Mouse (Mus musculus): ENCODE results near the gene Lrmda. TPM values are rescaled to one million over a fixed set of nuclear protein-coding genes. Genes with fewer than 3 reads are reported as not detected.
A peak's percentile ranks its signal among the peaks of the same experiment; 100 is the strongest.

Lrmda gene
- polyA plus RNA-seq, 1 experiment from 2014 or later = 0.80 TPM

GRCm38 (mm10) chr14:21985981-21986732 is 33.4 kb upstream of the Lrmda start:
- WGBS = under 1% methylated on average over 51 of the region's 62 CpGs
- peak overlapping the region; percentile 75 for H3K4me3 ChIP-seq (ENCODE audit: low read length)
- no peaks in the 10 kb centered on the region for H3K9me3 ChIP-seq (ENCODE audit: control insufficient read depth, low read length)
- peaks cover 4% of the 10 kb centered on the region; the same call in 1 of the 2 replicates for H3K27me3 ChIP-seq (replicated peaks; ENCODE audit: control insufficient read depth, insufficient read depth, low read length)
- peak overlapping the region; percentile 83 for H3K9ac ChIP-seq (ENCODE audit: low read depth, low read length)
- no peaks in the 10 kb centered on the region for H3K36me3 ChIP-seq (ENCODE audit: control insufficient read depth, insufficient read depth, low read length)
- peak overlapping the region; percentile 92 for H3K27ac ChIP-seq (ENCODE audit: low read depth, low read length)
- H3K4me1 ChIP-seq (ENCODE audit: control insufficient read depth, insufficient read depth, low read depth, low read length) = peaks cover 46% of the 10 kb centered on the region
- ATAC-seq = no peak
- H3K4me2 ChIP-seq (ENCODE audit: low read length) = peak overlapping the region; percentile 84

- under 1% methylated on average over 41 of the region's 61 CpGs for WGBS
- ATAC-seq = peak; percentile 34
- H3K9me3 ChIP-seq (ENCODE audit: control insufficient read depth, low read length) = no peaks in the 10 kb centered on the region
- H3K9ac ChIP-seq (ENCODE audit: low read depth, low read length) = peak overlapping the region; percentile 83
- H3K36me3 ChIP-seq (ENCODE audit: control insufficient read depth, insufficient read depth, low read length) = no peaks in the 10 kb centered on the region
- peaks cover 48% of the 10 kb centered on the region for H3K4me1 ChIP-seq (ENCODE audit: control insufficient read depth, insufficient read depth, low read depth, low read length)
- H3K4me2 ChIP-seq (ENCODE audit: low read length) = peak overlapping the region; percentile 84
- H3K27me3 ChIP-seq (replicated peaks; ENCODE audit: control insufficient read depth, insufficient read depth, low read length) = peaks cover 8% of the 10 kb centered on the region
- peak overlapping the region; percentile 75 for H3K4me3 ChIP-seq (ENCODE audit: low read length)
- H3K27ac ChIP-seq (ENCODE audit: low read depth, low read length) = peak overlapping the region; percentile 92
Measured at GRCm38 (mm10) chr14:21986733-21987659, 32.5 kb upstream of the Lrmda start.

- peak overlapping the region; percentile 83 for H3K9ac ChIP-seq (ENCODE audit: low read depth, low read length)
- peak; percentile 87 for ATAC-seq
- H3K4me2 ChIP-seq (ENCODE audit: low read length) = peak overlapping the region; percentile 84
- peaks cover 8% of the 10 kb centered on the region for H3K27me3 ChIP-seq (replicated peaks; ENCODE audit: control insufficient read depth, insufficient read depth, low read length)
- H3K36me3 ChIP-seq (ENCODE audit: control insufficient read depth, insufficient read depth, low read length) = no peaks in the 10 kb centered on the region
- H3K27ac ChIP-seq (ENCODE audit: low read depth, low read length) = peak overlapping the region; percentile 92
- H3K4me3 ChIP-seq (ENCODE audit: low read length) = peak overlapping the region; percentile 75
- H3K4me1 ChIP-seq (ENCODE audit: control insufficient read depth, insufficient read depth, low read depth, low read length) = peaks cover 44% of the 10 kb centered on the region
- no peaks in the 10 kb centered on the region for H3K9me3 ChIP-seq (ENCODE audit: control insufficient read depth, low read length)
- under 1% methylated on average over 64 of the region's 74 CpGs for WGBS
Measured at GRCm38 (mm10) chr14:21987660-21988576, 31.6 kb upstream of the Lrmda start.

- peak; percentile 8; the same call in 1 of the 2 replicates for ATAC-seq
- Histone ChIP-seq H3K4me1 (ENCODE audit: control insufficient read depth, insufficient read depth, low read depth, low read length) (peaks cover 38% of the 10 kb centered on the region), H3K4me3 (ENCODE audit: low read length) (peak overlapping the region; percentile 75), H3K9ac (ENCODE audit: low read depth, low read length) (peak overlapping the region; percentile 47), H3K9me3 (ENCODE audit: control insufficient read depth, low read length) (no peaks in the 10 kb centered on the region), H3K27me3 (replicated peaks; ENCODE audit: control insufficient read depth, insufficient read depth, low read length) (peaks cover 9% of the 10 kb centered on the region), H3K36me3 (ENCODE audit: control insufficient read depth, insufficient read depth, low read length) (no peaks in the 10 kb centered on the region), H3K27ac (ENCODE audit: low read depth, low read length) (peak overlapping the region; percentile 71), H3K4me2 (ENCODE audit: low read length) (peak overlapping the region; percentile 84)
- WGBS = under 1% methylated on average over 26 of the region's 26 CpGs
Measured at GRCm38 (mm10) chr14:21988577-21989290, 30.8 kb upstream of the Lrmda start.

- peaks cover 42% of the 10 kb centered on the region for H3K4me1 ChIP-seq (ENCODE audit: control insufficient read depth, insufficient read depth, low read depth, low read length)
- no peak; the same call in 1 of the 2 replicates for ATAC-seq
- WGBS = under 1% methylated on average over 36 of the region's 37 CpGs
Measured at GRCm38 (mm10) chr14:21989291-21989913, 30.1 kb upstream of the Lrmda start, which contains the start of gene Zfp503. Zfp503 (minus strand) TSS chr14:21989601.

GRCm38 (mm10) chr14:21990321-21991021 is 29.0 kb upstream of the Lrmda start:
- Histone ChIP-seq H3K4me2 (ENCODE audit: low read length) (peak overlapping the region; percentile 84), H3K36me3 (ENCODE audit: control insufficient read depth, insufficient read depth, low read length) (no peaks in the 10 kb centered on the region), H3K9me3 (ENCODE audit: control insufficient read depth, low read length) (no peaks in the 10 kb centered on the region), H3K27me3 (replicated peaks; ENCODE audit: control insufficient read depth, insufficient read depth, low read length) (peaks cover 14% of the 10 kb centered on the region), H3K27ac (ENCODE audit: low read depth, low read length) (peak overlapping the region; percentile 71), H3K4me1 (ENCODE audit: control insufficient read depth, insufficient read depth, low read depth, low read length) (peaks cover 43% of the 10 kb centered on the region), H3K4me3 (ENCODE audit: low read length) (peak overlapping the region; percentile 75), H3K9ac (ENCODE audit: low read depth, low read length) (peak overlapping the region; percentile 48)
- 3% methylated on average over 31 of the region's 31 CpGs for WGBS
- no peak for ATAC-seq

More at GRCm38 (mm10) chr14:21989291-21989913, 30.1 kb upstream of the Lrmda start, which contains the start of gene Zfp503:
- Histone ChIP-seq H3K9ac (ENCODE audit: low read depth, low read length) (peak within 1 kb of the TSS; percentile 47), H3K36me3 (ENCODE audit: control insufficient read depth, insufficient read depth, low read length) (no peaks in the 10 kb centered on the region), H3K4me3 (ENCODE audit: low read length) (peak within 1 kb of the TSS; percentile 75), H3K4me2 (ENCODE audit: low read length) (peak within 1 kb of the TSS; percentile 84), H3K9me3 (ENCODE audit: control insufficient read depth, low read length) (no peaks in the 10 kb centered on the region), H3K27me3 (replicated peaks; ENCODE audit: control insufficient read depth, insufficient read depth, low read length) (peaks cover 14% of the 10 kb centered on the region), H3K27ac (ENCODE audit: low read depth, low read length) (peak within 1 kb of the TSS; percentile 71)

GRCm38 (mm10) chr14:21991251-21991780 is 28.2 kb upstream of the Lrmda start:
- WGBS = 3% methylated on average over 26 of the region's 26 CpGs
- peak overlapping the region; percentile 75 for H3K4me3 ChIP-seq (ENCODE audit: low read length)
- H3K27me3 ChIP-seq (replicated peaks; ENCODE audit: control insufficient read depth, insufficient read depth, low read length) = peaks cover 15% of the 10 kb centered on the region
- H3K4me2 ChIP-seq (ENCODE audit: low read length) = peak overlapping the region; percentile 84
- H3K27ac ChIP-seq (ENCODE audit: low read depth, low read length) = no peak overlapping the region
- H3K9ac ChIP-seq (ENCODE audit: low read depth, low read length) = peak overlapping the region; percentile 43
- ATAC-seq = no peak
- no peaks in the 10 kb centered on the region for H3K9me3 ChIP-seq (ENCODE audit: control insufficient read depth, low read length)
- H3K4me1 ChIP-seq (ENCODE audit: control insufficient read depth, insufficient read depth, low read depth, low read length) = peaks cover 37% of the 10 kb centered on the region
- H3K36me3 ChIP-seq (ENCODE audit: control insufficient read depth, insufficient read depth, low read length) = no peaks in the 10 kb centered on the region
